Mouse (Mus musculus): ENCODE results near the gene Ift74.
"Not testable (repeated sequence)": the region's sequence is repeated elsewhere in the genome, so short reads cannot be mapped to it uniquely, and the experiment has no call there.

Gene Ift74

DNA sequence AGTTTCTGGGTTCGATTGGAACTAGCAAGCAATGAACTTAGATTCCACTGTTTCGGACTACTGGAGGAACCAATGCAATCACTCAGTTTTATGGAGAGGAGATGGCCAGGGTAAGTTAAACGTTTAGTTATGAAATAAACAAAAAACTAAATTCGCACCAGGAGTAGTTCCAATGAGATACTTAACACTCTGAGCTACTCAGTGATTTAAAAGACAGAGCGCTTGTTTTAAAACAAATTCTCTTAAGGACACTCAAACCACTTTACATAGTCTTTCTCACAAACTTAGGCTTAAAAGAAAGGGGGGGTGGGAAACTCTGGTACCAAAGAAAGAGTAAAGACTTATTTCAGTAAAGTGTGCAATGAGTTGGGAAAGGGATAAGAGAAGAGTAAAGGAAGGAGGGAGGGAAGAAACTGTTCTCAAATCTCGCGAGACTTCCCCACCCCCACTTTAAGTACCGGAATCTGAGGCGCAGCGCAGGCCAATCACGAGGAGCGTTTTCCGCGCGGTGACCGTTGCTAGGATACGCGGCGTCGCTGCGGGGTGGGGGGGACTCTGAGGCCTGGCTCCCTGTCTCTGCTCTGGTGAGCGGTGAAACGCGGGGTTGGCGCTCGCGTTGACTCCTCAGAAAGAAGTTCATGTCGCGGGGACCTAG, at the start of gene Ift74:
Ift74 (plus strand) TSS at position 520 of the 655 bp plus-strand sequence.
- in situ Hi-C loops (cut with MboI; ENCODE audit: unreplicated experiment in 2 of 2) = no loop called here

DNA sequence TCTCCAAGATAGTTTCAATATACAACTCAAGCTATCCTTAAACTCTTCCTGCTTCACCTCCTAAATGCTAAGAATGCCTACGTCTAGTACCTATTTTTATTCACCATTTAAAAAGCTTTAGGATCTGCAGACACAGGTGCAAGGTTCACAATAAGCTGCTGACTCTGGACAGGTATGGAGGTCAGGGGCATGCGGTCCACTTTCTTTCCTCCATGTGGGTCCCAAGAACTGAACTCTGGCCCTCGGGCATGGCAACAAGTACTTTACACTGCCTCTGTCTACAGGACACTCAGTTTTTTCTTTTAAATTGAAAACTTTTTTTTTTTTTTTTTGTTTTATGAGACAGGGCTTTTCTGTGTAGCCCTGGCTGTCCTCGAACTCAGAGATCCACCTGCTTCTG, 41.6 kb upstream of the Ift74 start:
- in situ Hi-C loops (cut with MboI; ENCODE audit: unreplicated experiment in 2 of 2) = no loop called here

DNA sequence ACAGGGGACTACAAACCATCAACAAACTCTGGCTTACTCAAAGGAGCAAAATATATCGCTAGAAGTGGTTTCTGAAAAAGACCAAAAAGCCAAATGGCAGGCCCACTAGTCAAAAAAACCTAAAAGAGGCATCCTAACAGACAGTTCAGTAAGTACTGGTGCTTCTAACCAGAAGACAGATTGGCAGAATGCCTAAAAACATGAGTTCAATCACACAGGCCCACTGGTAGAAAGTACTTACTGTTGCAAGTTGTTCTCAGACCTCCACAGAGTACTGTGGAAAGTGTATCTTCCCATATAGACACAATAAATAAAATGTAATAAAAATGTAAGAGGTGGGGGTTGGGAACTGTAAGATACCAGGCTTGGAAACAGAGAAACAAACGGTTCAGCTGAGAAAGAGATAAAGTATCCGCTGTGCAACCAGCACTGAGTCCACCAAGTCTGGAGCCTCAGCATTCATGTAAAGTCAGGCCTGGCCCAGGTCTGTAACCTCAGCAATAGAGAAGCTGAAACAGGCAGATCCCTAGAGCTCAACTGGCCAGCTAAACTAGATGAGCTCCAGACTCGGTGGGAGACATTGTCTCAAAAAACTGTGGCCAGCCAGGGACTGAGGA, 22.4 kb upstream of the Ift74 start:
- in situ Hi-C loops (cut with MboI; ENCODE audit: unreplicated experiment in 2 of 2) = no loop called here

DNA sequence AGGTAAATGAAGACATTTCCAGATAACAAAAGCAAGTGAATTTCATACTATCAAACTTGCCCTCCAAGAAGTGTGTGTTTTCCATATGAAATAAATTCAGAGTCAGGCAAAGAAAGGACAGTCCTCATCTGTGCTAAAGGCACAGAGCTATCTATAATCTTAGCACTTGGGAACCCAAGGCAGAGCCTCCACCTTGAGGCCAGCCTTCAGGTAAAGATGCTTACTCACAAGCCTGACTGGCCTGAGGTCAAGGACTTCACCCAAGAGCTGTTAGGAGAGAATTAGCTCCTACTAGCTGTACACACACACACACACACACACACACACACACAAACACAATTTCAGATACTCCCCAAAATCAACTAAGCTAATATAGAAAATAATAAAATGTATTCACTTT, 21.6 kb upstream of the Ift74 start:
- in situ Hi-C loops (cut with MboI; ENCODE audit: unreplicated experiment in 2 of 2) = no loop called here

DNA sequence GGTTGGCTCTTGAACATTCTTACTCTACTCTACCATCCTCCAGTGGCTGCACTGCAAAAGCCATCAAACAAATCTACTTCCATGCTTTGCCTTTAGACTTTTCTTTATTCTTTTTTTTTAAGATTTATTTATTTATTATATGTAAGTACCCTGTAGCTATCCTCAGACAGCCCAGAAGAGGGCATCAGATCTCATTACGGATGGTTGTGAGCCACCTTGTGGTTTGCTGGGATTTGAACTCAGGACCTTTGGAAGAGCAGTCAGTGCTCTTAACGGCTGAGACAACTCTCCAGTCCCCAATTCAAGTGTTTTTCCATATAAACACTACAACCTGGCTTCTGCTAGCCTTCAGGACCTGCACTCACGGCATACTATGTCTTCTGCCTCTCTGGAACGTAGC, 12.9 kb upstream of the Ift74 start:
- in situ Hi-C loops (cut with MboI; ENCODE audit: unreplicated experiment in 2 of 2) = no loop called here

DNA sequence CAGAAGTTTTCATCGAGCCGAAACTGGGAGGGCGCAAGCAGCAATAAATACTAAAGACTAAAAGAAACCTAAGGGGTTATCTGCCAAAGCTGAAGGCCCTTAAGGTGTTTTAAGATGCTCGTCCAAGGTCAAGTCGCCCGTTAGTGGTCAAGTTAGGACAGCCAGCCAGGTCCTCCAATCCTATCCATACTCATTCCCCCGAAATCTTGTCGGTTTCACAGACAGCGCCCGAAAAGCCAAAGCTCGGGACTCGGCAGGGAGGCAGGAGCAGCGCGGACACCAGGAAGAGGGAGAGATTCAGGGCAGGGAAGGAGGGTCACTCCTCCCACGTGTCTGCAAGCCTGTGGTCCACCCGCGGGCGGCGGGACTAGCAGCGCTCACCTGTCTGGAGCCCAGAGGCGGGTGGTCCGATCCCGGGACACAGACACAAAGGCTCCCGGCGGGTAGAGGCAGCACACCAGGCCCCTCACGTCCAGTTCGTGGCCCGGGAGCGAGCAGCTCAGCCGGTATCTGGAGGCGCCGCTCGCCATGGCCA, 11.7 kb upstream of the Ift74 start:
- in situ Hi-C loops (cut with MboI; ENCODE audit: unreplicated experiment in 2 of 2) = no loop called here

DNA sequence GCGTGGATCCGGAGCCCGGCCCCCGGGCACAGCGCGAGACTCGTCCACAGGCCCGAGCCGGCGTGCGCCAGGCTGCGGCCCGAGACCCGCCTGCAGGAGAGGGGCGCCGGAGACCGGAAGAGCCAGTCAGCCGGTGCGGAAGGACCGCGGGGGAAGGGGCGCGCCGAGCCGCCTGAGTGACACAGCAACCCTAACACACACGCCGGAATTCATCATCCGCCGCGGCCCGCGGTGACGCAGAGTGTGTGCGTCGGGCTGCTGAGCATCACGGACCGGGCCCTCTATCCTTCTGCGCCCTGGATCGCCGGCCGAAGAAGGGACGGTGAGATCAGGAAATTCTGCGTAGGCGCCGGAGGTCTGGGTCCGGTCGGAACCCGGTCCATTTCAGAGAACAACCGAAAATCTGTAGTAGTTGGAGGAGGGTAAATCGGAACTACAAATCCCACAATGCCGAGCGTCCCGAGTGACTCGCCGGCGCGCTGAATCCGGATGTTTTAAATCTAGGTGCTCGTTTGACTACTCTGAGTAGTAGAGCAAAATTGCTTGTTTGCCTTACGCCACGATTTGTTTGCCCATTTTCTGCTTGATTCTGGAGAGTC, 11.2 kb upstream of the Ift74 start, which contains the start of gene Plaa:
Plaa (minus strand) TSS at position 214 of the 599 bp plus-strand sequence.
- in situ Hi-C loops (cut with MboI; ENCODE audit: unreplicated experiment in 2 of 2) = no loop called here

DNA sequence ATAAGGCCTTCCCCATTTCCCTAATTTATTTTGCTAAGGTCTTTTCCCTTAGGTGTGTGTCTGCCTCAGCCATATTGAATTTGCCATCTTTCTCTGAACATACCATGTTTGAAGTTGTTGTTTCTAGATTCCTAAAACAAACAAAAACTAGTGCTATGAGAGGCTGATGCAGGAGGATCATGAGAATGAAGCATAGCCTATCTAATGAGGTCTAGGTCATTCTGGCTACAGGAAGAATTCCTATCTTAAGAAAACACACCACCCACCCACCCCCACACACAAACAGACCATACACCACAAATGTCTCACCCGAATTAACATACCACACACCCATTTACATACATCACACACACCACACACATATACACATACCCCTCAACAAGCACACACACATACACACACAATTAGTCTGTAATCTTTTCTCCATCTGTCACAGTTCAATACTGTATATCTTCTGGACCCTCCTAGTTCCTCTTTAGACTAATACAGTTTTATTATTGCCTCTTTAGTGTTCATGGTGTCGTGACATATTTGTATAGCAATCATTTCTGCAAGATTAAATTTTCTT, 9.8 kb upstream of the Ift74 start:
- in situ Hi-C loops (cut with MboI; ENCODE audit: unreplicated experiment in 2 of 2) = no loop called here

DNA sequence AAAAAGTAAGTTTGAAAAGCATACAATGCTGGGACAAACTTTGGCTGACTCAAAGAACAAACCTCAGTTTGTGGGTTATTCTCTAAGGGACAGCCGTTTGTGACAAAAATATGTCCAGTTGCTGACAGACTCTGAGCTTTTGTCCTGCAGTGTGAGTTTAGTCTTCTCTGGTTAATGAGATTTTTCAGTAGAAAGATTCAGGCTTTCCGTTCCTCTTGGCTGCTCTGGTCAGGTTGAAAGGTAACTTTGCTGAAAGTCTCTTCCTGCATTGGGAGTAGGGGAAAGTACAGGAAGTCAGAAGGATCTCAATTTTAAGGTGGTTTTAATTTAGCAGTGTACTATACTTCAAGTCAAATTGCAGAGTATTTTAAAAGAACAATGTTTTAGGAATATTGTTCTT, 8.7 kb upstream of the Ift74 start:
- in situ Hi-C loops (cut with MboI; ENCODE audit: unreplicated experiment in 2 of 2) = no loop called here

DNA sequence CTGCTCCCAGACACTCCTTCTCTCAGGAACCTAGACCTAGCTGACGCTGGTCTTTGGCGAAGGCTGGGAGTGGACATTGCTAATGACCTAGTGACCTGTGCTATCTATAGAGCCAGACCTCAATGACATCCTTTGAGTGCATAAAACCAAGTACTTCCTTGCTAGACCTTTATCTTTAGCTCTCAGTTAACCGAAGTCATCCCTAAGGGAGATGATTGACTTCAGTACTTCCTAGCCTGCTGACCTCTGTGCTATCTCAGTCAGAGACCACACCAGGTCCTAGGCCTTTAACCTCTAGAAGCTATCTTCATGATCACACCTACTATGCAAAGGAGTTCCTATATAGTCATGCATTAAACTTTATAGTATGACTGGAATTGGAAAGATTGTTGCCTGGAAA, 4.0 kb upstream of the Ift74 start:
- in situ Hi-C loops (cut with MboI; ENCODE audit: unreplicated experiment in 2 of 2) = no loop called here

DNA sequence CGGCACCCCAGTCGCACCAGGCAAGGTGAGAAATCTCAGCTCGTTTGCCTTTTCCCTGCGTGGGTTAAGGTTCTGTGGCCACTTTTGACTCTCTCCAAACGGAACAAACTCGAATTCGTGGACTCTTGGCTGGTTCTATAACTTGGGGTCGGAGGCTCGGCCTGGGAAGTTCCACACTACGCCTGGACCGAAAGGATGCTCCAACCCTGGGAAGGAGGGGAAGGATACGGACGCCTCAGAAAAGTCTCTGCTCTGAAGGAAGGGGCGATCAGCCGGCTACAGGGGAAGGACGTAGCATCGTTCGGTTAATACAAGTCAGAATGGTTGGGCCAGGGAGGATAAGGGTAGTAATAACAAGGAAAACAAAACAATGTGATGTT, 326 bp downstream of the Ift74 start:
- in situ Hi-C loops (cut with MboI; ENCODE audit: unreplicated experiment in 2 of 2) = no loop called here

DNA sequence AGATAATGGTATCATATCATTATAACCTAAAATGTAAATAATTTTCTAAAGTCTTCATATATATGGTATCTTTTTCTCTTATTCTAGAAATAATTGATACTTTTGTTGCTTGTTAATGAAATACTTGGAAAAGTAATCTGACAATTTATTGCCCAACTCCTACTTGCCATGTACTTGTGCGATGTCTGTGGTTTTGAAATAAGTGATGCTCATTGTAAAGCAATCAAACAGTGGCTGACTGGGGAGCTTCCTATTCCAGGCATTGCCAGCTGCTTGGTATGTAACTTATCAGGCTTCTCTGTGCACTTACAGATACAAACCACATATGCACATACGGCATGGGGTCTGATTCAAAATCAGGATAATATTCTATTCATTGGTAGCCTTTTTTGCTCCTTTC, 5.8 kb downstream of the Ift74 start:
- in situ Hi-C loops (cut with MboI; ENCODE audit: unreplicated experiment in 2 of 2) = no loop called here

DNA sequence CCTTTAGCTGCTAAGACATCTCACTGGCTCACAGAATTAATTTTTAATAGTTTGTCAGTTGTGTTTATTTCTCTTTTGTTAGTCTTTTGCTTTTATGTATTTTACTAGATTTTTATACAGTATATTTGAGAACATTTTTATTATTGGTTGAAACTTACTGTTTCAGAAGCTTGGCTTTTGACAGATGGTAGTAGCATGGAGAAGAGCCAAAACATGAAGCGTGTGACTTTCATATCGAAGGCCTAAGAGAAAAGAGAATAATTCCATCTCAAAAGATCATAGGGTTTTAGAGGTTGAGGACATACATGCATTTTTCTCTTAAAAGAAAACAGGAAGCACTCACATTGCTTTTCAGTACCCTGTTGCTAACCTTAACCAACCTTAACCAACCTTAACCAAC, 28.9 kb downstream of the Ift74 start:
- in situ Hi-C loops (cut with MboI; ENCODE audit: unreplicated experiment in 2 of 2) = no loop called here

DNA sequence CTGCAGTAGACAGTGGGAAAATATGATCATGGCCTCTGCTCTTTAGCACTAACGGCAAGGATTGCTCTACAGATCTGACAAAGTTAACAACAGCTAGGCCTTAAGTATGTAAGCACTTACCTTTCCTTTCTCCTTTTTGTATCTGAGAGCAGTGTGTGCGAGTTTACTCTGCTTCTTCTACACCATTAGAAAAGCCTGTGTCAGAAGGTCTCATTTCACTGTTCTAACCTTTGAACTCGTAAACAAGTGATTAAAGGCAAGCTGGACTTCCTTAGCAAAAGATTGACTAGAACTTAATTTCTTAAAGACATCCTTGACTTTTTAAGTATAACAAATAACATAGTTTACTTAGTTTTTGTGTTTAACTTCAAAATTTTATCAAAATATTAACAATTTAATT, 35.6 kb downstream of the Ift74 start, which contains the start of gene Lrrc19:
Lrrc19 (minus strand) TSS at position 225 of the 400 bp plus-strand sequence.
- in situ Hi-C loops (cut with MboI; ENCODE audit: unreplicated experiment in 2 of 2) = no loop called here

DNA sequence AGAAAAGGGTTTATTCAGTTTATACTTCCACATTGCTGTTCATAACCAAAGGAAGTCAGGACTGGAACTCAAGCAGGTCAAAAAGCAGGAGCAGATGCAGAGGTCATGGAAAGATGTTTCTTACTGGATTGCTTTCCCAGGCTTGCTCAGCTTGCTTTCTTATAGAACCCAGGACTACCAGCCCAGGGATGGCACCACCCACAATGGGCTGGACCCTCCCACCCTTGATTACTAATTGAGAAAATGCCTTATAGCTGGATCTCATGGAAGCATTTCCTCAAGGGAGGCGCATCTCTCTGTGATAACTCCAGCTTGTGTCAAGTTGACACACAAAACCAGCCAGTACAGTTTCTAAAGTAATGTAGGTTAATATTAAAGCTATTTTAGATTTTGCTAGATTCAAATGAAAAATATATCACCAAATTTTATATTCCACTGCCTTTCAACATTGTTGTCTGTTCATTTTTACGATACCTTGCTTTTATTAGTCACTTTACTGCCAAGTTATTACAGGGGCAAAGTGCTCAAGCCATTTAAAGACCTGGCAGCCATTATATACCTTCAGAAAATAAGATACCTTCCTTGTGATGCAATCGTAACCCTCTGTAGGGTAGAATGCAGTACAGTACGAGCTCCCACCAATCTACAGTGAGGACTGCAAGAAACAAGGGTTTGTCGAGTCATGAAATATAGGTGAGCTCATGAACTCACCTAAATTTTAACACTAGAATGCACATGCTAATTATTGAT, 36.3 kb downstream of the Ift74 start:
- in situ Hi-C loops (cut with MboI; ENCODE audit: unreplicated experiment in 2 of 2) = not testable (repeated sequence)

DNA sequence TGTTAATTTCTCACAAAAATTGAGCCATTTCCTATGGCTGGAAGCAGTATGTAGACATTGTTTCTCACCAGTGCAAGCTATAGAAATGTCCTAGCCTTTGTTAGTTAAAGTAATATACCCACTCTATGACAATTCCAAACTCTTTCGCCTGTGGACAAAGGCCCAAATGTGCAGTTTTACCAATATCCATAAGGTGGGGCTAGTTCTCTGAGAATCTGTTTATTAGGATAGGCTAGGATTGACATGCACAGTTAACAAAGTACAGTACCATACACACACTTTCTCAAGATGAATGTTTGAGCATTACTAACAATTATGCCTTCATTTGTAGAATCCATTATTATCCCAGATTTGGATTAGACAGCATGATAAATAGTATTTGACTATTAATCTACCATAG, 55.4 kb downstream of the Ift74 start:
- in situ Hi-C loops (cut with MboI; ENCODE audit: unreplicated experiment in 2 of 2) = loop anchor here (5.0 kb wide), 2 partner anchors 233 to 1253 kb away; no protein-coding TSS in a partner anchor

DNA sequence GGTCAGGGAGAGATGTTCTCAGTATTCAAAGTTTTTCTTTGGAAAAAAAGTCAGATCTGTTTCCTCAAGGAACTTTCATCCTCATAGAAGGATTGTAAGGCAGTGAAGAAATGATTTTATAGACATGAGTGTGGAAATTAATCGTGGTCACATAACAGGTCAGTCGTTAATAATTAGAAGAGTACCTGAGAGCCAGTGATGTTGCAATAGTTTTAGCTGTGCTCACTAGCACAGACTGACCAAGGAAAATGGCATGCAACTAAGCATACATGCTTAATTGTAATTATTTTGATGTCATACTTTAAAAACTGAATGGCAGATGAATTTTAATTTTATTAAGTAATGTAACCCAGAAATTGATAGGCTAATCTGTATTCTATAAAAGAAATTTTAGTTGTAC, 66.4 kb downstream of the Ift74 start:
- in situ Hi-C loops (cut with MboI; ENCODE audit: unreplicated experiment in 2 of 2) = loop anchor here in 1 of 2 experiments (10.0 kb wide), 1 partner anchor 1244 kb away; no protein-coding TSS in a partner anchor

DNA sequence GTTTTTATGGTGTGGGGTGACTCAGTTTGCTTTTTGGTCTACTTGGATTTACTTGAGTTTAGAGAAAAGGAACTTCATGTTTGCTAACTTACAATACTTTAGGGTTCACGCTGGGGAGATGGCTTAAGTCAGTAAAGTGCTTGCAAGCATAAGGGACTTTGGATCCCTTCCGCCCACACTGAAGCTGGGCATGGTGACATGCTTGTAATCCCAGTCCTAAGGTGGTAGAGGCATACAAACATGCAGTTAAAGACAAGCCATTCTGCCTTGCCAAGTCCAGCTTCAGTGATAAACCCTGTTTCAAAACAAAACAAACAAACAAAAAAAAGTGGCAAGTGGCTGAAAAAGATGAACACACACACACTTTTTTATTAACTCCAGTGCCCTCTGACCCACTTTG, 66.9 kb downstream of the Ift74 start:
- in situ Hi-C loops (cut with MboI; ENCODE audit: unreplicated experiment in 2 of 2) = loop anchor here in 1 of 2 experiments (10.0 kb wide), 1 partner anchor 1244 kb away; no protein-coding TSS in a partner anchor

DNA sequence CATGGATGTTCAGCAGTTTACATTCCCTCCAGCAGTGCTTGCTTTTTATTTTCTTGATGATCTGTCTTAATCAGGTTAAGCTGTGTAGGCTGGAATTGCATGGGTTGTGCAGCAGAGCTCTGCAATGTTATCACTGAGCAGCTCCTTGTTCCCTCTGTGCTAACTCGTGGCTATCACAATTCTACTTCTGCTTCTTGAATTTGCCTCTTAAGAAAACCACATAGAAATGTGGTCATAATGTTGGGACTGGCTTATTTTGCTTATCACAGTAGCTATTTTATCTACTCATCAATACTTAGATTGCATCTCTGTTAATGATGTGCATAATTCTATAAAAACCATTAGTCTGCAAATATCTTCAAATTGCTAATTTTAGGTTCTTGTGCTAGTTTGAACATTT, 67.7 kb downstream of the Ift74 start:
- in situ Hi-C loops (cut with MboI; ENCODE audit: unreplicated experiment in 2 of 2) = loop anchor here in 1 of 2 experiments (10.0 kb wide), 1 partner anchor 1243 kb away; no protein-coding TSS in a partner anchor

DNA sequence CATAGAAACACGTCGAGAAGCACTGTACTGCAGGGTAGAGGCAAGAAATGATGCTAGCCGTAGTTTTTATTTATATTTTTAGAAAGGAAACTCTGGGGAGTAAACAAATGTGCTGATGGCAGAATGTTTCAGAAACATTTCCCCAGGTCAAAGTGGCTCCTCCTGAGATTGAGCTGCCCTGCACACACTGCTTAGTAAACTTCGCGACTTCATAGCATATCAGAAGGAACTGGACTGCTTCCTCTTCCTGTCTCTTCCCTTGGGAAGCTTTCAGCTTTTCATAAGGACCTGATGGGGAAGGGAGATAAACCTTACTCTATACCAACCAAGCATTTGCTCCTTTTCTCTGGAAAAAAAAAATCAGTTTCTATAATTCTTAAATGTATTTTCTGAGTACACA, 69.0 kb downstream of the Ift74 start:
- in situ Hi-C loops (cut with MboI; ENCODE audit: unreplicated experiment in 2 of 2) = loop anchor here in 1 of 2 experiments (10.0 kb wide), 1 partner anchor 1241 kb away; no protein-coding TSS in a partner anchor
